8 mouse cellular contexts compared by ENCODE assay signal in genomic region chr19:32974778-32975240, GRCm38 (mm10).
DNase-seq lines count a peak whose midpoint lies in the region; ATAC-seq and TF ChIP-seq lines count a peak whose summit lies in the region.

No protein-coding gene starts in this region.

- ATAC-seq in lung, embryonic 14.5 days (ENCODE audit: insufficient read depth): peak; percentile 14; the same call in 1 of the 2 replicates
- ATAC-seq in heart, postnatal 0 days (ENCODE audit: insufficient read depth, low read depth): peak; percentile 88
- peak; percentile 57 for ATAC-seq in stomach, postnatal 0 days (ENCODE audit: low FRiP score, low TSS enrichment)
- ATAC-seq in megakaryocyte, adult 5-6 weeks (ENCODE audit: poor library complexity, severe bottlenecking): no peak

- no peaks in the 10 kb centered on the region for H3K27me3 ChIP-seq in lung, embryonic 14.5 days (ENCODE audit: insufficient read depth, low read length)
- H3K27me3 ChIP-seq in cerebellum, adult 2 months (ENCODE audit: control insufficient read depth, insufficient read depth, low read length): no peaks in the 10 kb centered on the region
- no peaks in the 10 kb centered on the region for H3K27me3 ChIP-seq in heart, postnatal 0 days (ENCODE audit: control insufficient read depth, insufficient read depth, low read length)
- H3K27me3 ChIP-seq in stomach, postnatal 0 days (ENCODE audit: control insufficient read depth, insufficient read depth, low read length): no peaks in the 10 kb centered on the region

- 62% methylated on average over 4 of the region's 4 CpGs for WGBS in lung, embryonic 14.5 days
- WGBS in cerebellum, adult 2 months: 10% methylated on average over 4 of the region's 4 CpGs
- 41% methylated on average over 4 of the region's 4 CpGs for WGBS in heart, postnatal 0 days
- 46% methylated on average over 4 of the region's 4 CpGs for WGBS in stomach, postnatal 0 days

- H3K9ac ChIP-seq in lung, embryonic 14.5 days: no peak overlapping the region
- no peak overlapping the region for H3K9ac ChIP-seq in heart, postnatal 0 days (replicated peaks; ENCODE audit: low read depth, low read length)
- no peak overlapping the region for H3K9ac ChIP-seq in stomach, postnatal 0 days (ENCODE audit: low read length)

- TF ChIP-seq CTCF in lung, embryonic 14.5 days (IDR thresholded peaks at IDR 0.05; ENCODE audit: low read depth): no peak
- no peak for TF ChIP-seq CTCF in cerebellum, adult 2 months (IDR thresholded peaks at IDR 0.05; ENCODE audit: borderline replicate concordance, insufficient read depth, low read depth, low read length)
- no peak for TF ChIP-seq CTCF in heart, postnatal 0 days (IDR thresholded peaks at IDR 0.05; ENCODE audit: low read depth)
- TF ChIP-seq CTCF in stomach, postnatal 0 days (IDR thresholded peaks at IDR 0.05; ENCODE audit: low read depth): no peak

- H3K27ac ChIP-seq in lung, embryonic 14.5 days (ENCODE audit: low read depth): no peak overlapping the region
- H3K27ac ChIP-seq in cerebellum, adult 2 months (ENCODE audit: insufficient read depth, low read length): no peak overlapping the region
- H3K27ac ChIP-seq in heart, postnatal 0 days (ENCODE audit: low read depth): no peak overlapping the region
- H3K27ac ChIP-seq in stomach, postnatal 0 days (replicated peaks): peak overlapping the region; percentile 40; the same call in 1 of the 2 replicates

- H3K9me3 ChIP-seq in lung, embryonic 14.5 days (ENCODE audit: low read depth, low read length): no peaks in the 10 kb centered on the region
- H3K9me3 ChIP-seq in heart, postnatal 0 days (replicated peaks; ENCODE audit: control insufficient read depth, low read length): no peaks in the 10 kb centered on the region
- H3K9me3 ChIP-seq in stomach, postnatal 0 days (ENCODE audit: control insufficient read depth, low read length): no peaks in the 10 kb centered on the region

- no peak for TF ChIP-seq EP300 in heart, postnatal 0 days (IDR thresholded peaks at IDR 0.05; ENCODE audit: low read depth)
- no peak for TF ChIP-seq EP300 in stomach, postnatal 0 days (optimal IDR thresholded peaks at IDR 0.05)

- no peak overlapping the region for H3K4me3 ChIP-seq in lung, embryonic 14.5 days (ENCODE audit: low read depth, low read length)
- no peak overlapping the region for H3K4me3 ChIP-seq in cerebellum, adult 2 months (replicated peaks; ENCODE audit: insufficient read depth, low read depth, low read length)
- no peak overlapping the region for H3K4me3 ChIP-seq in heart, postnatal 0 days (ENCODE audit: low read depth, low read length)
- no peak overlapping the region for H3K4me3 ChIP-seq in stomach, postnatal 0 days (ENCODE audit: low read depth, low read length)

- no peak for TF ChIP-seq POLR2A in cerebellum, adult 2 months (IDR thresholded peaks at IDR 0.05; ENCODE audit: borderline replicate concordance, insufficient read depth, low read length)

- H3K36me3 ChIP-seq in lung, embryonic 14.5 days (ENCODE audit: insufficient read depth): no peaks in the 10 kb centered on the region
- no peaks in the 10 kb centered on the region for H3K36me3 ChIP-seq in heart, postnatal 0 days (replicated peaks; ENCODE audit: control insufficient read depth, insufficient read depth, low read length)
- no peaks in the 10 kb centered on the region for H3K36me3 ChIP-seq in stomach, postnatal 0 days (ENCODE audit: control insufficient read depth, insufficient read depth, low read length)

- peak; percentile 27 for DNase-seq in lung, embryonic 14.5 days
- DNase-seq in lung, postnatal 14 days: no peak
- DNase-seq in cerebellum, adult 2 months: peak; percentile 48 to 63
- DNase-seq in heart, postnatal 0 days (ENCODE audit: low spot score): peak; percentile 23
- no peak for DNase-seq in stomach, postnatal 0 days (ENCODE audit: low spot score)
- DNase-seq in layer of hippocampus, adult 11-12 months (ENCODE audit: low spot score): no peak
- no peak for DNase-seq in frontal cortex, adult 2 months (ENCODE audit: extremely low spot score in 1 of 2, low spot score in 1 of 2)

- no peaks in the 10 kb centered on the region for H3K4me1 ChIP-seq in lung, embryonic 14.5 days (ENCODE audit: insufficient read depth)
- H3K4me1 ChIP-seq in cerebellum, adult 2 months (ENCODE audit: control insufficient read depth, insufficient read depth, low read length): no peaks in the 10 kb centered on the region
- no peaks in the 10 kb centered on the region for H3K4me1 ChIP-seq in heart, postnatal 0 days (ENCODE audit: control insufficient read depth, insufficient read depth)
- no peaks in the 10 kb centered on the region for H3K4me1 ChIP-seq in stomach, postnatal 0 days (replicated peaks; ENCODE audit: control insufficient read depth, insufficient read depth)

- no peak overlapping the region for H3K4me2 ChIP-seq in lung, embryonic 14.5 days
- no peak overlapping the region for H3K4me2 ChIP-seq in heart, postnatal 0 days (ENCODE audit: low read depth, low read length)
- H3K4me2 ChIP-seq in stomach, postnatal 0 days (replicated peaks; ENCODE audit: low read depth): no peak overlapping the region

Comparison
In these comparisons a context has a peak if more than half of its experiments do, and no peak if none do; other contexts are left out.
1. DNase-seq: peak in lung, embryonic 14.5 days (single experiment), cerebellum, adult 2 months (2 of 2) and heart, postnatal 0 days (single experiment); none in lung, postnatal 14 days (single experiment), stomach, postnatal 0 days (single experiment), layer of hippocampus, adult 11-12 months (single experiment) and frontal cortex, adult 2 months (0 of 2).